Mouse (Mus musculus) limb, embryonic 10.5 days (tissue): ENCODE measurements around the gene Tspan5. TPM values are rescaled to one million over a fixed set of nuclear protein-coding genes. Genes with fewer than 3 reads are reported as not detected.
A peak's percentile ranks its signal among the peaks of the same experiment; 100 is the strongest.

ENCODE experiments used
- DNase-seq: peaks from one replicate; pipeline ENCODE4 v3.0.0-alpha.2; 2017; ENCODE audit warnings: low spot score
- H3K27ac ChIP-seq: fragments of 300-500 bp; sonication (generic); 2 replicates; pipeline ENCODE4 v1.5.1; 2016; ENCODE audit warnings: mild to moderate bottlenecking
- H3K27me3 ChIP-seq: fragments of 300-500 bp; sonication (generic); 2 replicates; pipeline ENCODE4 v1.6.1; 2016; ENCODE audit warnings: low read depth, mild to moderate bottlenecking; ENCODE audit not compliant: poor library complexity, severe bottlenecking
- H3K36me3 ChIP-seq: fragments of 300-500 bp; sonication (generic); 2 replicates; pipeline ENCODE4 v1.6.1; 2016; ENCODE audit warnings: mild to moderate bottlenecking, moderate library complexity
- H3K4me1 ChIP-seq: fragments of 300-500 bp; sonication (generic); 2 replicates; pipeline ENCODE4 v1.6.1; 2016
- H3K4me3 ChIP-seq: fragments of 300-500 bp; sonication (generic); 2 replicates; pipeline ENCODE4 v1.5.1; 2016; ENCODE audit warnings: mild to moderate bottlenecking, moderate library complexity
- H3K9me3 ChIP-seq: fragments of 300-500 bp; sonication (generic); replicated peaks from 2 replicates; pipeline ENCODE4 v1.6.1; 2016; ENCODE audit warnings: mild to moderate bottlenecking
- WGBS: fragments of 180-500 bp; shearing (Covaris S2); methylation state at CpG from one replicate; pipeline ENCODE4 v1.1.7; 2016; 5-methylcytosine and 5-hydroxymethylcytosine counted together
- polyA plus RNA-seq: library from polyadenylated mRNA; unstranded; fragments of >200 nt; fragmentation: Nextera tagmentation; extraction: Ambion mirVana; gene quantifications from 2 replicates; pipeline ENCODE4 v1.2.1, GENCODE M21; 2016

The Tspan5 gene
- polyA plus RNA-seq, 1 experiment from 2014 or later = 16.6 TPM

DNA sequence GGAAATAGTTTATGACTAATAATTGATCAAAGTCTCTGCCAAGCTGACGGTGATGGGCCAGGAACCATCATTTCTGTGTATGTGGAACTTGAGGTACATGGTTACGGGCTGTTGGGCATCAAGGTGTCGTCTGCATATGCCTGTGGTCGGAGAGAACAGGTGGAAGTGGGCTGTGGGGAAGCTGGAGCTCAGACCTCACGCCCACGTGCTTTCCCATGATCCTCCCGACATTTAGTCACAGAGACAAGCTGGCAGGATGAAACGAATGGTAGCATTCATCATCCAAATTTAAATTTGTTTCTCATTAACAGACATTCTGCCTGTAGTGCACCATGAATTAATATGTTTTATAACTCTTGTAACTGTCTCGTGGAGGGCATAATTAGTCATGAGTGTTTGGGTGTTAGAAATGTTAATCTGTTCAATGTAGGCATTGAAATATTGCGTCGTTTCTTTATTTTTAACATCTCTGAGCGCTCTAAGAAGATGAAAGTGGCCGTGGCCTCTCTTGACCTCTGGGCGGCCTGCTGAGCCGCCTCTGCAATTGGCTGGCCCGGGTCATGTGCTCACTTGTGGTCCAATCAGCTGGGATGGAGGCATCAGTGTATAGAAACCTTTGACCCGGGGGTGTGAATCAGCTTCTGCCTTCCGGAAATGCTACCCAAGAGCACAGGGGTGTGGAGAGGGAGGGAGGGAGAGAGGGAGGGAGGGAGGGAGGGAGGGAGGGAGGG, 45.9 kb downstream of the Tspan5 start:
- no peak overlapping the region for H3K27ac ChIP-seq
- H3K27me3 ChIP-seq = no peaks in the 10 kb centered on the region
- no peak for DNase-seq
- H3K4me3 ChIP-seq = no peak overlapping the region
- peaks cover 16% of the 10 kb centered on the region for H3K4me1 ChIP-seq
- H3K36me3 ChIP-seq = no peaks in the 10 kb centered on the region
- 88% methylated on average over 17 of the region's 18 CpGs for WGBS
- H3K9me3 ChIP-seq = no peaks in the 10 kb centered on the region

DNA sequence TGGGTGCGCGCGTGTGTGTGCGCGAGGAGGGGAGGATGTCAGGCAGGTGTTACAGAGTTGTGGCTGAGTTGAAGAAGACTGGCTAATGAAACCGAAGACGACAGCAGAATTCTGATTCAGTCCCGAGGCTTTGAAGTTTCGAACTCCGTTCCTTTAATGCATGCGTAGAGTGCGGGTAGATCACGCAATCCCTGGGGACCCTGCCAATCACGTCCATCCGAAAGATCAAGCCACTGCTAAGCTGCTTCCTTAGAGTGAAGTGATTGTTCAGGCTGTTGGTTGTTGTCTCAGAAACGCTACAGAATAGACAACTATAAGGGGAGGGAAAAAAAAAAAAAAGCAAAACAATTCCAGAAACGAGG, 46.5 kb downstream of the Tspan5 start:
- Histone ChIP-seq H3K4me3 (no peak overlapping the region), H3K36me3 (no peaks in the 10 kb centered on the region), H3K27ac (no peak overlapping the region), H3K27me3 (no peaks in the 10 kb centered on the region), H3K9me3 (no peaks in the 10 kb centered on the region), H3K4me1 (peaks cover 11% of the 10 kb centered on the region)
- WGBS = 92% methylated on average over 17 of the region's 17 CpGs
- no peak for DNase-seq

- Histone ChIP-seq H3K27me3 (no peaks in the 10 kb centered on the region), H3K4me1 (peaks cover 5% of the 10 kb centered on the region; the same call in 1 of the 2 replicates), H3K4me3 (no peak overlapping the region), H3K27ac (no peak overlapping the region), H3K9me3 (no peaks in the 10 kb centered on the region), H3K36me3 (no peaks in the 10 kb centered on the region)
- 97% methylated on average over 5 of the region's 5 CpGs for whole genome bisulfite sequencing
- no peak for DNase-seq
Measured at GRCm38 (mm10) chr3:138789275-138789674, 47.3 kb downstream of the Tspan5 start.

DNA sequence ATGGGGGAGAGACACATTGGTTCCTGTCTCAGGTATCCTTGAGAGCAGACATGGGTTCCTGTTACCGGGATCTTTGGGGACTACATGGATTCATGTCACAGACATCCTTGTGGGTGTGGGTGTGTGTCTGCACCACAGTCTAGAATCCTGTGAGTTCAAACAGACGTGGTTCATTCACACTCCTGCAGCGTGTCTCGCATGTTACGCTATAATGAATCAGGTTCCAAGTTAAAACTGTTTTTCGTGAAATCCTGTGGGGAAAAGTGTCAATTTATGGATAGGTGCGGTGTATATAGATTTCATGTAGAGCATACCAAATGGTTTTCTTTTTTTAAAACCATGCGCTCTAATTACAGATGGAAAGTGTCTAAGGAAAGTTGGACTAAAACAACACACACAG, 52.5 kb downstream of the Tspan5 start:
- Histone ChIP-seq H3K27me3 (no peaks in the 10 kb centered on the region), H3K27ac (no peak overlapping the region), H3K4me1 (0 out of 2 replicates have a peak, but pooled peaks cover 3% of the 10 kb centered on the region), H3K9me3 (no peaks in the 10 kb centered on the region), H3K36me3 (no peaks in the 10 kb centered on the region), H3K4me3 (no peak overlapping the region)
- 97% methylated on average over 8 of the region's 8 CpGs for WGBS
- DNase-seq = no peak

DNA sequence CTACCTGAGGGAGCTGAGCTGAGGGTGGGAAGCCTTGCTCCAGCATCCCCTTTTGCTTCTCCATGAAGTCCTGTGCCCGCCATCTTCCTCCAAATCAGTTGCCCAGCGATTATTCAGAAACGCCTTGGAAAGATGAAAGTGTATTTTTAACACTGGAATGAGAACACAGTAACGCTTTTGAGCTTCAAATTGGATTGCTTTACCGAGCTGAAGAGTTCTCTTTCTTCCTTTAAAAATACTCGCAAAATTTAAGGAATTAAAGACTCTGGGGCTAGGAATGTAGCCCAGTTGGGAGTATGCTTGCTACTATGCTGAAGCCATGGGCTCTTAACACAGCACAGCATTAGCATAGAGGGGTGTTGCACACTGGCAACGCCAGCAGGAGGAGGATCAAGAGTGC, 54.0 kb downstream of the Tspan5 start:
- no peak overlapping the region for H3K4me3 ChIP-seq
- no peak for DNase-seq
- H3K9me3 ChIP-seq = no peaks in the 10 kb centered on the region
- peaks cover 15% of the 10 kb centered on the region for H3K4me1 ChIP-seq
- no peaks in the 10 kb centered on the region for H3K36me3 ChIP-seq
- 86% methylated on average over 7 of the region's 7 CpGs for WGBS
- no peaks in the 10 kb centered on the region for H3K27me3 ChIP-seq
- no peak overlapping the region for H3K27ac ChIP-seq

GRCm38 (mm10) chr3:138796583-138796982, 54.6 kb downstream of the Tspan5 start:
- no peak for DNase-seq
- H3K36me3 ChIP-seq = no peaks in the 10 kb centered on the region
- no peak overlapping the region for H3K4me3 ChIP-seq
- H3K4me1 ChIP-seq = peaks cover 22% of the 10 kb centered on the region
- no peak overlapping the region for H3K27ac ChIP-seq
- no peaks in the 10 kb centered on the region for H3K27me3 ChIP-seq
- no peaks in the 10 kb centered on the region for H3K9me3 ChIP-seq
- 70% methylated on average over 3 of the region's 3 CpGs for WGBS

GRCm38 (mm10) chr3:138800664-138801411, 58.8 kb downstream of the Tspan5 start:
- no peak overlapping the region for H3K27ac ChIP-seq
- H3K27me3 ChIP-seq = no peaks in the 10 kb centered on the region
- no peak overlapping the region for H3K4me3 ChIP-seq
- 76% methylated on average over 16 of the region's 16 CpGs for WGBS
- DNase-seq = no peak
- H3K4me1 ChIP-seq = peaks cover 35% of the 10 kb centered on the region
- no peaks in the 10 kb centered on the region for H3K9me3 ChIP-seq
- H3K36me3 ChIP-seq = no peaks in the 10 kb centered on the region

- DNase-seq = no peak
- peaks cover 35% of the 10 kb centered on the region for H3K4me1 ChIP-seq
- H3K27ac ChIP-seq = no peak overlapping the region
- H3K36me3 ChIP-seq = no peaks in the 10 kb centered on the region
- no peaks in the 10 kb centered on the region for H3K27me3 ChIP-seq
- WGBS = 72% methylated on average over 6 of the region's 6 CpGs
- no peaks in the 10 kb centered on the region for H3K9me3 ChIP-seq
- no peak overlapping the region for H3K4me3 ChIP-seq
Measured at GRCm38 (mm10) chr3:138801661-138802060, 59.7 kb downstream of the Tspan5 start.

GRCm38 (mm10) chr3:138802722-138803443, 60.9 kb downstream of the Tspan5 start:
- H3K4me3 ChIP-seq = no peak overlapping the region
- H3K36me3 ChIP-seq = no peaks in the 10 kb centered on the region
- DNase-seq = no peak
- 78% methylated on average over 21 of the region's 21 CpGs for WGBS
- peaks cover 37% of the 10 kb centered on the region for H3K4me1 ChIP-seq
- H3K9me3 ChIP-seq = no peaks in the 10 kb centered on the region
- H3K27ac ChIP-seq = 0 out of 2 replicates have a peak overlapping the region, but pooled peaks have one; percentile 19
- no peaks in the 10 kb centered on the region for H3K27me3 ChIP-seq

GRCm38 (mm10) chr3:138803444-138804085, 61.6 kb downstream of the Tspan5 start:
- H3K4me3 ChIP-seq = no peak overlapping the region
- DNase-seq = no peak
- H3K27me3 ChIP-seq = no peaks in the 10 kb centered on the region
- no peak overlapping the region for H3K27ac ChIP-seq
- H3K4me1 ChIP-seq = peaks cover 37% of the 10 kb centered on the region
- WGBS = 88% methylated on average over 11 of the region's 11 CpGs
- no peaks in the 10 kb centered on the region for H3K36me3 ChIP-seq
- no peaks in the 10 kb centered on the region for H3K9me3 ChIP-seq

GRCm38 (mm10) chr3:138804104-138805048, 62.4 kb downstream of the Tspan5 start:
- no peak for DNase-seq
- WGBS = 84% methylated on average over 11 of the region's 11 CpGs
- no peak overlapping the region for H3K4me3 ChIP-seq
- H3K9me3 ChIP-seq = no peaks in the 10 kb centered on the region
- H3K27ac ChIP-seq = no peak overlapping the region
- H3K36me3 ChIP-seq = no peaks in the 10 kb centered on the region
- H3K27me3 ChIP-seq = no peaks in the 10 kb centered on the region
- peaks cover 37% of the 10 kb centered on the region for H3K4me1 ChIP-seq

- WGBS = 88% methylated on average over 4 of the region's 4 CpGs
Measured at GRCm38 (mm10) chr3:138807795-138808194, 65.8 kb downstream of the Tspan5 start.

More at GRCm38 (mm10) chr3:138807795-138808194, 65.8 kb downstream of the Tspan5 start:
- no peaks in the 10 kb centered on the region for H3K36me3 ChIP-seq
- no peaks in the 10 kb centered on the region for H3K9me3 ChIP-seq
- H3K27me3 ChIP-seq = no peaks in the 10 kb centered on the region
- DNase-seq = no peak
- H3K27ac ChIP-seq = no peak overlapping the region
- H3K4me3 ChIP-seq = no peak overlapping the region
- H3K4me1 ChIP-seq = peaks cover 16% of the 10 kb centered on the region; the same call in 1 of the 2 replicates
